Mouse (Mus musculus): Measurements from ENCODE around the gene Dedd. TPM values are rescaled to one million over a fixed set of nuclear protein-coding genes. Genes with fewer than 3 reads are reported as not detected.
A peak's percentile ranks its signal among the peaks of the same experiment; 100 is the strongest.

The Dedd gene
- polyA plus RNA-seq, 1 experiment from 2014 or later = 45.4 TPM

- peak overlapping the region; percentile 29; the same call in 1 of the 2 replicates for H3K4me3 ChIP-seq (ENCODE audit: low read depth, low read length)
- no peaks in the 10 kb centered on the region for H3K4me1 ChIP-seq (ENCODE audit: control insufficient read depth, insufficient read depth, low read length)
- WGBS (ENCODE audit: insufficient replicate concordance) = 5% methylated on average over 31 of the region's 31 CpGs
- H3K9me3 ChIP-seq (replicated peaks; ENCODE audit: control insufficient read depth, low read length) = no peaks in the 10 kb centered on the region
- H3K27me3 ChIP-seq (ENCODE audit: control insufficient read depth, insufficient read depth, low read length) = peaks cover 15% of the 10 kb centered on the region
- no peak overlapping the region for H3K9ac ChIP-seq (ENCODE audit: low read depth, low read length)
- H3K27ac ChIP-seq (ENCODE audit: low read depth, low read length) = no peak overlapping the region
- no peaks in the 10 kb centered on the region for H3K36me3 ChIP-seq (ENCODE audit: control insufficient read depth, insufficient read depth, low read length)
- peak overlapping the region; percentile 64 for H3K4me2 ChIP-seq
- ATAC-seq (replicated peaks; ENCODE audit: insufficient number of reproducible peaks, low FRiP score, low TSS enrichment) = no peak; the same call in 1 of the 2 replicates
Observed at GRCm38 (mm10) chr1:171379935-171380599, 51.1 kb downstream of the Dedd start.

DNA sequence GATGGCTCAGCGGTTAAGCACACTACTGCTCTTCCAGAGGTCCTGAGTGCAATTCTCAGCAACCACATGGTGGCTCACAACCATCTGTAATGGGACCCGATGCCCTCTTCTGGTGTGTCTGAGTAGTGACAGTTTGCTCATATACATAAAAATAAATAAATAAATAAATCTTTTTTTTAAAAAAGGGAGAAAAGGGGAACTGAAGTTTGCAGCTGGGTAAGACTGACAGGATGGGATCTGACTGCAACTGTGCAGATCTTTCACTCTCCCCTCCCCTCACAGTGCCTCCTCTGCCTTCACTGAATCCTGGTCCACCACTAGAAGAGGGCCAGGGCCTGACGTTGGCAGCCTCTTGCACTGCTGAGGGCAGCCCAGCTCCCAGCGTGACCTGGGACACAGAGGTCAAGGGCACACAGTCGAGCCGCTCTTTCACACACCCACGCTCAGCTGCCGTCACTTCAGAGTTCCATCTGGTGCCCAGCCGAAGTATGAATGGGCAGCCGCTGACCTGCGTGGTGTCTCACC lies 53.2 kb downstream of the Dedd start:
- 77% methylated on average over 11 of the region's 11 CpGs for WGBS (ENCODE audit: insufficient replicate concordance)
- no peaks in the 10 kb centered on the region for H3K36me3 ChIP-seq (ENCODE audit: control insufficient read depth, insufficient read depth, low read length)
- no peak overlapping the region for H3K4me2 ChIP-seq
- H3K9ac ChIP-seq (ENCODE audit: low read depth, low read length) = no peak overlapping the region
- H3K27me3 ChIP-seq (ENCODE audit: control insufficient read depth, insufficient read depth, low read length) = peaks cover 15% of the 10 kb centered on the region
- no peak for ATAC-seq (replicated peaks; ENCODE audit: insufficient number of reproducible peaks, low FRiP score, low TSS enrichment)
- no peaks in the 10 kb centered on the region for H3K9me3 ChIP-seq (replicated peaks; ENCODE audit: control insufficient read depth, low read length)
- no peak overlapping the region for H3K27ac ChIP-seq (ENCODE audit: low read depth, low read length)
- no peak overlapping the region for H3K4me3 ChIP-seq (ENCODE audit: low read depth, low read length)
- H3K4me1 ChIP-seq (ENCODE audit: control insufficient read depth, insufficient read depth, low read length) = no peaks in the 10 kb centered on the region

- Histone ChIP-seq H3K4me2 (no peak overlapping the region), H3K27me3 (ENCODE audit: control insufficient read depth, insufficient read depth, low read length) (peaks cover 15% of the 10 kb centered on the region), H3K27ac (ENCODE audit: low read depth, low read length) (no peak overlapping the region), H3K4me3 (ENCODE audit: low read depth, low read length) (no peak overlapping the region), H3K36me3 (ENCODE audit: control insufficient read depth, insufficient read depth, low read length) (no peaks in the 10 kb centered on the region), H3K9ac (ENCODE audit: low read depth, low read length) (no peak overlapping the region), H3K4me1 (ENCODE audit: control insufficient read depth, insufficient read depth, low read length) (peaks cover 2% of the 10 kb centered on the region; the same call in 1 of the 2 replicates), H3K9me3 (replicated peaks; ENCODE audit: control insufficient read depth, low read length) (no peaks in the 10 kb centered on the region)
- no peak for ATAC-seq (replicated peaks; ENCODE audit: insufficient number of reproducible peaks, low FRiP score, low TSS enrichment)
- 58% methylated on average over 9 of the region's 9 CpGs for WGBS (ENCODE audit: insufficient replicate concordance)
Observed at GRCm38 (mm10) chr1:171384361-171384760, 55.4 kb downstream of the Dedd start.

DNA sequence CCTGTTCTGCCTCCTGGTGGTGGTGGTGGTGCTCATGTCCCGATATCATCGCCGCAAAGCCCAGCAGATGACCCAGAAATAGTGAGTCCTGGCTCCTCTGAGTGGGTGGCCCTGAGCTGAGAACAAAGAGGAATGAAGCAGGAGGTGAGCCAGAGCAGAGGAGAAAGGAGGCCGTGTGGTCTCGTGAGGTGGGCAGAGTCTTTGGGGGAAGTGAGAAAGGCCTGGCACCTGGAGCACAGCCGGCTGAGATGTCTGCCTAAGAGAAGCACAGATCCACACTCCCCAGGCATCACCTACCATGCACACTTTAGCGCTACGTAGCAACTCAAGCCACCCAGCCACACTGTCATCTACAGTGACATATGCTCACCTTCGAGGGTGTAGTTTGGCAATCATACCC lies 56.2 kb downstream of the Dedd start:
- no peaks in the 10 kb centered on the region for H3K36me3 ChIP-seq (ENCODE audit: control insufficient read depth, insufficient read depth, low read length)

GRCm38 (mm10) chr1:171387099-171387498 lies 58.2 kb downstream of the Dedd start:
- Histone ChIP-seq H3K4me1 (ENCODE audit: control insufficient read depth, insufficient read depth, low read length) (peaks cover 2% of the 10 kb centered on the region; the same call in 1 of the 2 replicates), H3K27ac (ENCODE audit: low read depth, low read length) (no peak overlapping the region), H3K9me3 (replicated peaks; ENCODE audit: control insufficient read depth, low read length) (no peaks in the 10 kb centered on the region), H3K4me3 (ENCODE audit: low read depth, low read length) (no peak overlapping the region), H3K36me3 (ENCODE audit: control insufficient read depth, insufficient read depth, low read length) (no peaks in the 10 kb centered on the region), H3K27me3 (ENCODE audit: control insufficient read depth, insufficient read depth, low read length) (no peaks in the 10 kb centered on the region), H3K9ac (ENCODE audit: low read depth, low read length) (peak overlapping the region; percentile 58; the same call in 1 of the 2 replicates), H3K4me2 (peak overlapping the region; percentile 53)
- WGBS (ENCODE audit: insufficient replicate concordance) = 15% methylated on average over 6 of the region's 6 CpGs
- no peak; the same call in 1 of the 2 replicates for ATAC-seq (replicated peaks; ENCODE audit: insufficient number of reproducible peaks, low FRiP score, low TSS enrichment)

More for the DNA sequence above, 56.2 kb downstream of the Dedd start:
- Histone ChIP-seq H3K4me2 (no peak overlapping the region), H3K4me1 (ENCODE audit: control insufficient read depth, insufficient read depth, low read length) (peaks cover 2% of the 10 kb centered on the region; the same call in 1 of the 2 replicates), H3K27ac (ENCODE audit: low read depth, low read length) (no peak overlapping the region), H3K9me3 (replicated peaks; ENCODE audit: control insufficient read depth, low read length) (no peaks in the 10 kb centered on the region), H3K27me3 (ENCODE audit: control insufficient read depth, insufficient read depth, low read length) (peaks cover 9% of the 10 kb centered on the region), H3K4me3 (ENCODE audit: low read depth, low read length) (no peak overlapping the region), H3K9ac (ENCODE audit: low read depth, low read length) (no peak overlapping the region)
- WGBS (ENCODE audit: insufficient replicate concordance) = 55% methylated on average over 9 of the region's 9 CpGs
- no peak for ATAC-seq (replicated peaks; ENCODE audit: insufficient number of reproducible peaks, low FRiP score, low TSS enrichment)

DNA sequence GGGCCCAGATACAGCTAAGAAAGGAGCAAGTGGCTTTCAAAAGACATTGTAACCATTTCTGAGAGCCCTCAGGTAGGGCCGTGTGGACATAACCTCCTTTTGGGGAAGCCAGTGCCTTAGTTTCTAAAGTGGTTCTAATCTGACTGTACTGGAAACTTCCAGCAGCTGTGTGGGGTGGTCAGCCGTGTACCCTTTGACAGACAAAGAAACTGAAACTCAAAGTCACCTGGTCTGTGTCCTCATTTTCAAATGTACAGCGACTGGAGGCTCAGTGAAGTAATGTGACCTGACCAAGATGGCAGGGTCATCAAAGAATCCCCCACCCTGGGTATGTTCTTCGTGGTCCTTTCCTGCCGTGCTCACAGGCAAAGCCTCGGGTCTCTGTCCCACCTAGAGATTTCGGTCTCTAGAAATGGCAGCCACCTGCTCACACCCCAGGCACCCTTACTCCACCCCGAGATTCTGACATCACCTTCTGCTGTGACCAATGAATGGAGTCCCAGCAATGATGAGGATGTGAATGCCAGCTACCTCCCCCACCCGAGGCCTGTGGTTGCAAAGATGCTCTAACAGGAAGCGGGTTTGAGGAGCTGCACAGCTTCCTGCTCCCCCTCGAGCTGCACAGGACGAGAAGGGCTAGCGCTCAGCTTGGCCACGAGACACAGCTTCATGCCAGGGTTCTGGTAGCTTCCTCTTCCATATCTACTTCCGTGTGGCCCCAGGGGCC lies 59.6 kb downstream of the Dedd start, which contains the start of gene Arhgap30:
Arhgap30 (plus strand) TSS at position 579 of the 727 bp plus-strand sequence.
- WGBS (ENCODE audit: insufficient replicate concordance) = 71% methylated on average over 15 of the region's 15 CpGs
- H3K27me3 ChIP-seq (ENCODE audit: control insufficient read depth, insufficient read depth, low read length) = no peaks in the 10 kb centered on the region
- no peaks in the 10 kb centered on the region for H3K36me3 ChIP-seq (ENCODE audit: control insufficient read depth, insufficient read depth, low read length)
- H3K4me1 ChIP-seq (ENCODE audit: control insufficient read depth, insufficient read depth, low read length) = peaks cover 2% of the 10 kb centered on the region; the same call in 1 of the 2 replicates
- ATAC-seq (replicated peaks; ENCODE audit: insufficient number of reproducible peaks, low FRiP score, low TSS enrichment) = no peak
- H3K9ac ChIP-seq (ENCODE audit: low read depth, low read length) = no peak within 1 kb of the TSS
- H3K9me3 ChIP-seq (replicated peaks; ENCODE audit: control insufficient read depth, low read length) = no peaks in the 10 kb centered on the region
- no peak within 1 kb of the TSS; the same call in 1 of the 2 replicates for H3K4me2 ChIP-seq
- no peak within 1 kb of the TSS for H3K4me3 ChIP-seq (ENCODE audit: low read depth, low read length)
- H3K27ac ChIP-seq (ENCODE audit: low read depth, low read length) = no peak within 1 kb of the TSS

DNA sequence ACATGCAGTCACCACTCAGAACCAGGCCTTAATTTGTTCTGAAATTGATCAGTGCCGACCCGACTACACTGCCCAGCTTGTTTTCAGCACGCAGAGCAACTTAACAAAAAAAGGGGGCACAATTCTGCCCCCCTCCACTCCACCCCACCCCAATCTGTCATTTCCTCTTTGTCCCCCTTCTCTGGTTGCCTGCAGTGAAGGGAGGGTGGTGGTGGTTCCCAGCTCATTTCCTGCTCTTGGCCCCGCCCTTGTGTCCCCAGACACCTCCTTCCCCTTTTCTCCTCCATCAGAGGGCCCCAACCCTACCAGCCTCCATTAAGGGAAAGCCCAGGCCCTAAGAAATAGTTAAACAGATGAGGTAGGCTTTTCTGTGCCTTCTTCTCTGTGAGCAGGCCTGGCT lies 61.2 kb downstream of the Dedd start:
- H3K4me3 ChIP-seq (ENCODE audit: low read depth, low read length) = no peak overlapping the region
- no peak overlapping the region for H3K27ac ChIP-seq (ENCODE audit: low read depth, low read length)
- H3K9ac ChIP-seq (ENCODE audit: low read depth, low read length) = no peak overlapping the region
- H3K27me3 ChIP-seq (ENCODE audit: control insufficient read depth, insufficient read depth, low read length) = no peaks in the 10 kb centered on the region
- H3K36me3 ChIP-seq (ENCODE audit: control insufficient read depth, insufficient read depth, low read length) = no peaks in the 10 kb centered on the region
- no peak overlapping the region for H3K4me2 ChIP-seq
- peaks cover 2% of the 10 kb centered on the region; the same call in 1 of the 2 replicates for H3K4me1 ChIP-seq (ENCODE audit: control insufficient read depth, insufficient read depth, low read length)
- no peaks in the 10 kb centered on the region for H3K9me3 ChIP-seq (replicated peaks; ENCODE audit: control insufficient read depth, low read length)
- no peak for ATAC-seq (replicated peaks; ENCODE audit: insufficient number of reproducible peaks, low FRiP score, low TSS enrichment)
- WGBS (ENCODE audit: insufficient replicate concordance) = 72% methylated on average over 4 of the region's 4 CpGs
